Mouse (Mus musculus): ENCODE measurements around the gene Chp2. TPM values are rescaled to one million over a fixed set of nuclear protein-coding genes. Genes with fewer than 3 reads are reported as not detected.

The Chp2 gene
- 1.1 and 1.2 TPM in 2 replicates for polyA plus RNA-seq (2012; rRNA removed)

GRCm38 (mm10) chr7:122219315-122219801 is at the start of gene Chp2:
Gene Chp2 (plus strand): TSS chr7:122219496.

GRCm38 (mm10) chr7:122186043-122186442 is 33.3 kb upstream of the Chp2 start, which contains the start of gene Ern2:
Gene Ern2 (minus strand): TSS chr7:122186207.

Other genes with a start within 250 kb of the Chp2 start
- 17.3 and 18.9 TPM in 2 replicates for gene Cog7, start 237.8 kb upstream of the Chp2 start, polyA plus RNA-seq (2012; rRNA removed)
- gene Gga2, start 198.3 kb upstream of the Chp2 start, polyA plus RNA-seq (2012; rRNA removed) = 77.5 and 85.0 TPM in 2 replicates
- 81.3 and 83.3 TPM in 2 replicates for gene Ubfd1, start 152.3 kb upstream of the Chp2 start, polyA plus RNA-seq (2012; rRNA removed)
- gene Ears2, start 152.2 kb upstream of the Chp2 start, polyA plus RNA-seq (2012; rRNA removed) = 8.4 and 8.5 TPM in 2 replicates
- 150 TPM in 2 replicates for gene Ndufab1, start 117.6 kb upstream of the Chp2 start, polyA plus RNA-seq (2012; rRNA removed)
- gene Palb2, start 86.5 kb upstream of the Chp2 start, polyA plus RNA-seq (2012; rRNA removed) = 2.6 and 3.8 TPM in 2 replicates
- 121 and 127 TPM in 2 replicates for gene Dctn5, start 86.5 kb upstream of the Chp2 start, polyA plus RNA-seq (2012; rRNA removed)
- gene Plk1, start 60.1 kb upstream of the Chp2 start, polyA plus RNA-seq (2012; rRNA removed) = 11.5 and 11.7 TPM in 2 replicates
- 2.0 and 2.2 TPM in 2 replicates for gene Ern2, start 33.3 kb upstream of the Chp2 start, polyA plus RNA-seq (2012; rRNA removed)
- 123 and 136 TPM in 2 replicates for gene Prkcb, start 69.3 kb downstream of the Chp2 start, polyA plus RNA-seq (2012; rRNA removed)